Mouse (Mus musculus): ENCODE data around the gene Pakap. TPM values are rescaled to one million over a fixed set of nuclear protein-coding genes. Genes with fewer than 3 reads are reported as not detected.

The Pakap gene
- polyA plus RNA-seq, 1 experiment from 2014 or later, result 30.1 TPM

DNA sequence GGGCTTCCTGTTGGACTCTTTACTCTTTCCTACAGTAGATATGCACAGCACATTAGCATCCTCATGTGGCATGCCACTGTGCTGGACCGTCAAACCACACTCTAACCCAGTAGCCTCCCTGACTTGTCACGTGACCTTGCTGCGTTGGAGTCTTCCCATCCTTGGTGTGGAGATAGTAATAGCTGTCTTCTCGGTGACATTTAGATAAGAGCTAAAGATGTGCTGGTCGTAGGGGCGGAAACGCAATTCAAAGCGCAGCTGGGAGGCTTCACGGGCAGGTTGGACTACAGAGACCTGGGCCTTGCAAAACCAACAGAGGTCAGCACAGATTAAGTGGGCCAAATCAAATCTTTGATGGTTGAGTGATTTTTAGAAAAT, 33.5 kb downstream of the Pakap start:
- WGBS, result 60% methylated on average over 9 of the region's 9 CpGs
- no peak; the same call in 1 of the 2 replicates for ATAC-seq (ENCODE audit: insufficient number of reproducible peaks, insufficient read depth, low FRiP score, low read depth)
- no peaks in the 10 kb centered on the region for H3K27me3 ChIP-seq (ENCODE audit: control insufficient read depth, insufficient read depth, low read length)
- H3K36me3 ChIP-seq (ENCODE audit: control insufficient read depth, insufficient read depth, low read length), result no peaks in the 10 kb centered on the region
- no peak overlapping the region for H3K4me2 ChIP-seq (replicated peaks; ENCODE audit: low read depth, low read length)
- H3K27ac ChIP-seq (ENCODE audit: low read length), result no peak overlapping the region
- peaks cover 11% of the 10 kb centered on the region; the same call in 1 of the 2 replicates for H3K4me1 ChIP-seq (ENCODE audit: control insufficient read depth, insufficient read depth, low read length)
- no peaks in the 10 kb centered on the region for H3K9me3 ChIP-seq (ENCODE audit: control insufficient read depth, low read depth, low read length)
- H3K4me3 ChIP-seq (ENCODE audit: low read depth, low read length), result no peak overlapping the region
- H3K9ac ChIP-seq (replicated peaks; ENCODE audit: low read depth, low read length), result no peak overlapping the region

DNA sequence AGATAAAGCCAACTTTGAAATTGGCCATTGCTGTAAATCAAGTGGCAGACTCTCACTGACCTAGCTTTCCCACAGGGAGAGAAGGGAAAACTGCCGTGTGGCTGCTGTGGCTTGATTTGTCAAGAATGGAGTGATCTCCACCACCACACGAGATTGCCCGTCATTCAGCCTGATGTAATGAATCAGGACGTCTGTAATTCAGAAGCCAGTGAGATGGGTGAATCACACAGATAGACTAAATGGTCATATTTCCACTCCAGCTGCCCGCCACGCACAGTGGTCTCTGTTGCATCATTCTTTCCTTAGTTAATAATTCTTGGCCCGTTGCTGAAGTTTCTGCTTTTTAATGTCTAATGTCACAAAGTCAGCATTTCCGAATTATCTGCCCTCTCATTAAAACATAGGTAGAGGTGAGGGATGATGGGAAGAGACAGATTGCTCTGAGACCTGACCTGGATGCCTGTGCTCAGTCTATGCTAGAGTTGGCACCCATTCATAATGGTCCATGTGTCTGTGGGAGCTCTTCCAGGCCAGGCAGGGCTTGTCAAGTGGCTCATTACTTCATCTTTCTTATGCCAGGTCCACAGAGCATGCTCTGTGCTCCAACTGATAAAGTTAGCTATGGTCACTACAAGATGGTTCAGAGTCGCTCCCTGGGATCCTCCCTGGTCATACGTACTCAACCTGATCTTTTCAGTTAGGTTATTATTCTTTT, 34.1 kb downstream of the Pakap start:
- Histone ChIP-seq H3K4me1 (ENCODE audit: control insufficient read depth, insufficient read depth, low read length) (peaks cover 11% of the 10 kb centered on the region; the same call in 1 of the 2 replicates), H3K4me3 (ENCODE audit: low read depth, low read length) (no peak overlapping the region), H3K27ac (ENCODE audit: low read length) (no peak overlapping the region), H3K4me2 (replicated peaks; ENCODE audit: low read depth, low read length) (no peak overlapping the region), H3K27me3 (ENCODE audit: control insufficient read depth, insufficient read depth, low read length) (no peaks in the 10 kb centered on the region), H3K36me3 (ENCODE audit: control insufficient read depth, insufficient read depth, low read length) (no peaks in the 10 kb centered on the region), H3K9me3 (ENCODE audit: control insufficient read depth, low read depth, low read length) (no peaks in the 10 kb centered on the region), H3K9ac (replicated peaks; ENCODE audit: low read depth, low read length) (no peak overlapping the region)
- ATAC-seq (ENCODE audit: insufficient number of reproducible peaks, insufficient read depth, low FRiP score, low read depth), result no peak
- WGBS, result 75% methylated on average over 10 of the region's 10 CpGs

DNA sequence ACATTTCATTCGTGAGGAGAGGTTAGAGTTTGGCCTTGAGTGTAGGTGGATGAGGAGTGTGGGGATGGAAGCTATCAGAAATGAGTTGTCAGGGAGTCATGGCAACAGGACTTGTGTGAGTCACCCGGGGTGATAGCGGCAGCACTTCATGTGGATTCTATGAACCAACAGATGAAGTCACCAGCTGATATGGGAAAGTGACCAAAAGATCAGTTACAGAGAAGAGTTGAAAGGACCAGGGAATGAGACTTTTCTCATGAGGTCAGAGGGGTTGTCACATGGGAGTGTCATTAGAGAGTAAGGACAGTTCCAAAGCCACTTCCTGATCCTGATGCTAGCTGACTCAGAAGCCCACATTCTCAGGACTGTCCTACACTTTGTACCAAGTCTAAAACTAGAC, 38.3 kb downstream of the Pakap start:
- H3K4me2 ChIP-seq (replicated peaks; ENCODE audit: low read depth, low read length), result no peak overlapping the region
- no peak overlapping the region for H3K4me3 ChIP-seq (ENCODE audit: low read depth, low read length)
- no peaks in the 10 kb centered on the region for H3K36me3 ChIP-seq (ENCODE audit: control insufficient read depth, insufficient read depth, low read length)
- ATAC-seq (ENCODE audit: insufficient number of reproducible peaks, insufficient read depth, low FRiP score, low read depth), result no peak
- H3K27ac ChIP-seq (ENCODE audit: low read length), result no peak overlapping the region
- no peak overlapping the region for H3K9ac ChIP-seq (replicated peaks; ENCODE audit: low read depth, low read length)
- peaks cover 17% of the 10 kb centered on the region for H3K4me1 ChIP-seq (ENCODE audit: control insufficient read depth, insufficient read depth, low read length)
- H3K27me3 ChIP-seq (ENCODE audit: control insufficient read depth, insufficient read depth, low read length), result no peaks in the 10 kb centered on the region
- WGBS, result 85% methylated on average over 3 of the region's 3 CpGs
- no peaks in the 10 kb centered on the region for H3K9me3 ChIP-seq (ENCODE audit: control insufficient read depth, low read depth, low read length)

DNA sequence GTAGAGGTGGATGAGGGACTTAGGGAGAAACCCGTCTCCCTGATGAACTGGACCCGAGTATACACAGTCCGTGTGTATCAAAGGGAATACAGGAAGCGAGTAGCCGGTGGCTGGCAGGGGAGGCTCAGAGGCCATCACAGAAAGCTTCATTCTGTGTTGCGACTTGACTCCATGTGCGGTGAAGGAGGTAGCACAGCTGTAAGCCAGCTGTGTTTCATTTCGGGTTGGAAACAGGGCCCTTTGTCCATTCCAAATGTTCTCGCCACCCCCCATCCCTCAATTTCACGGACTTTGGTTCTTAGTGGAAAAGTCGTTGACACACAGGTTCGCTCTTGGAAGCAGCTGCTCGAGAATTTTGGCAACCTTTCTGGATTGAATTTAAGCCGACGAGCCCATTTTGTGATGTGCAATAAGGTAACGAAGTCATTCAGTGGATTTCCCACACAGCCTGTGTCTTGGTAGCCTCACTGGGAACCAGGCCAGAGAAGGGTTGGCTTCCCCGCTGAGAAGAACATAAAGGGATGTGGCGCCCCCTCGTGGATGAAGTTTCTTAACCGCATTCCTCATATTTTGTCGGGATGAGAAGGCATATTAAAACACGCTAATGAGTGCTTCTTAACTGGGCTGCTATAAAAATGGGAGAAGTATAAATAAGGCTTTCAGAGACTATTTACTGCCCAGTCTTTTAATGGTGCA, 39.4 kb downstream of the Pakap start:
- peak; percentile 60; the same call in 1 of the 2 replicates for ATAC-seq (ENCODE audit: insufficient number of reproducible peaks, insufficient read depth, low FRiP score, low read depth)
- peak overlapping the region; percentile 29 for H3K4me2 ChIP-seq (replicated peaks; ENCODE audit: low read depth, low read length)
- 23% methylated on average over 22 of the region's 22 CpGs for WGBS
- H3K9me3 ChIP-seq (ENCODE audit: control insufficient read depth, low read depth, low read length), result no peaks in the 10 kb centered on the region
- no peaks in the 10 kb centered on the region for H3K27me3 ChIP-seq (ENCODE audit: control insufficient read depth, insufficient read depth, low read length)
- H3K9ac ChIP-seq (replicated peaks; ENCODE audit: low read depth, low read length), result no peak overlapping the region
- H3K4me3 ChIP-seq (ENCODE audit: low read depth, low read length), result no peak overlapping the region
- peak overlapping the region; percentile 24 for H3K27ac ChIP-seq (ENCODE audit: low read length)
- H3K36me3 ChIP-seq (ENCODE audit: control insufficient read depth, insufficient read depth, low read length), result no peaks in the 10 kb centered on the region
- H3K4me1 ChIP-seq (ENCODE audit: control insufficient read depth, insufficient read depth, low read length), result peaks cover 19% of the 10 kb centered on the region; the same call in 1 of the 2 replicates

DNA sequence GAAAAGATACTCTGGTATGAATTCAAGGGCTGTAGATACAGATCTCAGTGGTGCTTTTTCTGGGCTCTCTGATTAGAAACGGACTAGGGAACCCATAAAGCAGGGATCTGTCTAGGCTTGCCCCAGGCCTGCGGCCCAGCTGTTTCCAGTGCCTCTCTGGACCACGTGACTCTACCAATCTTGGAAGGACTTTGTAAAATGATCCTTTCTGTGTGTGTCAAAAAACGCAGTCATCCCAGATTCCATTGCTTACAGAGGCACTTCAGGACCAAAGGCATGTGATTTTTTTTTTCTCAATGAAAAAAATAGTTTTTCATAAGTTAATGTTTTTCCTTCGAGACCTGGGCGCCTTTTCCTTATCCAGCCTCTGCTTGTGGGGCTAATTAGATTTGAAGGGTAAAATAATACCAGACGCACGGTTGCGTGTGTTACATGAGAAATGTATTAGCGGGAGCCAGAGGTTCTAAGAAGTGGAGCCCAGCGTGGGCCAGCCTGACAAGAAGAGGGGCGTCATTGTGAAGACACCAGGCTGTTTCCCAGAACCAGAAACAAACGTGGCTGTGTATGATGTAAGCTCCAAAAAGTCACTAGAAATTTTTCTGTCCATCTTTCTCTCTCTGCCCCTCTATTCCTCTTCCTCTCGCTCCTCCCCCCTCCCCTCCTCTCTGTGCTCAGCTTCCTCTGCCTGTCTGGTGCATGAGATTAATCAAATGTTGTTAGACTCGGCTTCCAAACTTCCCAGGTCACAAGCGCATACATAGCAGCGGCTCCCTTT, 43.5 kb downstream of the Pakap start:
- H3K4me1 ChIP-seq (ENCODE audit: control insufficient read depth, insufficient read depth, low read length), result peaks cover 21% of the 10 kb centered on the region; the same call in 1 of the 2 replicates
- peak; percentile 71 for ATAC-seq (ENCODE audit: insufficient number of reproducible peaks, insufficient read depth, low FRiP score, low read depth)
- WGBS, result 22% methylated on average over 17 of the region's 17 CpGs
- H3K4me2 ChIP-seq (replicated peaks; ENCODE audit: low read depth, low read length), result peak overlapping the region; percentile 28
- H3K9me3 ChIP-seq (ENCODE audit: control insufficient read depth, low read depth, low read length), result no peaks in the 10 kb centered on the region
- no peaks in the 10 kb centered on the region for H3K27me3 ChIP-seq (ENCODE audit: control insufficient read depth, insufficient read depth, low read length)
- H3K4me3 ChIP-seq (ENCODE audit: low read depth, low read length), result no peak overlapping the region
- H3K36me3 ChIP-seq (ENCODE audit: control insufficient read depth, insufficient read depth, low read length), result no peaks in the 10 kb centered on the region
- peak overlapping the region; percentile 59; the same call in 1 of the 2 replicates for H3K27ac ChIP-seq (ENCODE audit: low read length)
- no peak overlapping the region for H3K9ac ChIP-seq (replicated peaks; ENCODE audit: low read depth, low read length)

DNA sequence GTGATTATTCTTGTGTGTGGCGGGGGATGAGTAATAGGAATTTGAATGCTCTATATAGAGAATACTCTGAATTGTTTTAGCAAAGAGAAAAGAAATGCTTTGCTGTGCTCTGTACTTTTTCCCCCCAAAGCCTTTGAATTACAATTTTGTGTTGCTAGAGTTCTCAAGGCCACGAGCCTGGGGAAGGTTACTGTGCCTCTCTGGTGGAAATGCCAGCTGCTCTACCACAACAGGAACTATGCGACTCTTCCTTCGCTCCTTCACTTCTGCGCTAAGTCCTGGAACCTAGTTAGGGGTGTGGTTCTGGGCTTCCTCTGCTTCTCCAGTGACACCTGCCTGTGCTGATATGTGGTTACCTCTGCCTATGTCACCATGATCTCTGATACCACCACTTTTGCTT, 44.7 kb downstream of the Pakap start:
- no peaks in the 10 kb centered on the region for H3K27me3 ChIP-seq (ENCODE audit: control insufficient read depth, insufficient read depth, low read length)

DNA sequence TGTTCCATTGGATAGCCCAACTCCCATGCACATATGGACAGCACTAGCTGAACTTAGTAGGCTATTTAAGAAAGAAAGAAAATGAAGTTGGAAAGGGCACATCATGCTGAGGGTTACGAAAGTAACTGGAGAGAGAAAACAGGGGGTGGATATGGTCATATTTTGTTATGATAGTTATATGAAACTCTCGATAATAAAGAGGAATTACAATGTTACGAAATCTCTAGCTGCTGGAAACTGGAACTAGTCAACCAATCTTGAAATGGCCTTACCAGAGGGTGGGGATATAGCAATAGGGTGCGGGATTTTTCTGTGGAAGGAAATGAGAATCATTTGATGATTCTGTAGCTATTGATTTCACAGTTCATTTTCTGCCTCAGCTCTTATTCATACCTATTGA, 46.7 kb downstream of the Pakap start:
- Histone ChIP-seq H3K36me3 (ENCODE audit: control insufficient read depth, insufficient read depth, low read length) (no peaks in the 10 kb centered on the region), H3K27me3 (ENCODE audit: control insufficient read depth, insufficient read depth, low read length) (no peaks in the 10 kb centered on the region), H3K4me3 (ENCODE audit: low read depth, low read length) (no peak overlapping the region), H3K4me2 (replicated peaks; ENCODE audit: low read depth, low read length) (no peak overlapping the region), H3K4me1 (ENCODE audit: control insufficient read depth, insufficient read depth, low read length) (peaks cover 16% of the 10 kb centered on the region; the same call in 1 of the 2 replicates), H3K9me3 (ENCODE audit: control insufficient read depth, low read depth, low read length) (no peaks in the 10 kb centered on the region), H3K27ac (ENCODE audit: low read length) (no peak overlapping the region), H3K9ac (replicated peaks; ENCODE audit: low read depth, low read length) (no peak overlapping the region)
- WGBS, result 94% methylated on average over 4 of the region's 4 CpGs
- no peak for ATAC-seq (ENCODE audit: insufficient number of reproducible peaks, insufficient read depth, low FRiP score, low read depth)

More for the DNA sequence above, 44.7 kb downstream of the Pakap start:
- H3K4me1 ChIP-seq (ENCODE audit: control insufficient read depth, insufficient read depth, low read length), result peaks cover 16% of the 10 kb centered on the region; the same call in 1 of the 2 replicates
- ATAC-seq (ENCODE audit: insufficient number of reproducible peaks, insufficient read depth, low FRiP score, low read depth), result no peak
- no peak overlapping the region for H3K4me2 ChIP-seq (replicated peaks; ENCODE audit: low read depth, low read length)
- H3K9ac ChIP-seq (replicated peaks; ENCODE audit: low read depth, low read length), result no peak overlapping the region
- WGBS, result 85% methylated on average over 5 of the region's 5 CpGs
- no peaks in the 10 kb centered on the region for H3K9me3 ChIP-seq (ENCODE audit: control insufficient read depth, low read depth, low read length)
- H3K36me3 ChIP-seq (ENCODE audit: control insufficient read depth, insufficient read depth, low read length), result no peaks in the 10 kb centered on the region
- no peak overlapping the region for H3K4me3 ChIP-seq (ENCODE audit: low read depth, low read length)
- H3K27ac ChIP-seq (ENCODE audit: low read length), result no peak overlapping the region

DNA sequence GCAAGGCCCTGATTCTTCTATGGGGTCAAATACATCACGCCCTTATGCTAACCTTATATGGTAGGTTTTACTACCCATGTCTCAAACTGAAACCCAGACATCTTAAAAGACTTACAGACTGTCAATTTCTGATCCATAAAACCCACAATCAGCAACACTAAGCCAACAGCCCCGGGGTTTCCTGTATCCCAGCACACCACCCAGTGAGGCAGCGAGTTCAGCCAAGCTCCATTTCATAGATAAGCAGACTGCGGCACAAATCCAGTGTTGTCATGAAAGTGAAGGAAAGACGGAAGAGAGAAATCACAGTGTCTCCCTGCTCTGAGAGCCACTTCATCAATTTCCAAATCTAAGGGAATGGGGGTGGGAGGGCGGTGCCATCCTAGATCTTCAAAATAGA, 50.8 kb downstream of the Pakap start:
- Histone ChIP-seq H3K4me3 (ENCODE audit: low read depth, low read length) (no peak overlapping the region), H3K36me3 (ENCODE audit: control insufficient read depth, insufficient read depth, low read length) (no peaks in the 10 kb centered on the region), H3K27me3 (ENCODE audit: control insufficient read depth, insufficient read depth, low read length) (no peaks in the 10 kb centered on the region), H3K4me1 (ENCODE audit: control insufficient read depth, insufficient read depth, low read length) (no peaks in the 10 kb centered on the region), H3K27ac (ENCODE audit: low read length) (no peak overlapping the region), H3K4me2 (replicated peaks; ENCODE audit: low read depth, low read length) (no peak overlapping the region), H3K9me3 (ENCODE audit: control insufficient read depth, low read depth, low read length) (no peaks in the 10 kb centered on the region), H3K9ac (replicated peaks; ENCODE audit: low read depth, low read length) (no peak overlapping the region)
- WGBS, result 93% methylated on average over 6 of the region's 6 CpGs
- no peak for ATAC-seq (ENCODE audit: insufficient number of reproducible peaks, insufficient read depth, low FRiP score, low read depth)
